Mouse (Mus musculus) limb, embryonic 14.5 days (tissue): ENCODE results near the gene Mt2. TPM values are rescaled to one million over a fixed set of nuclear protein-coding genes. Genes with fewer than 3 reads are reported as not detected.
A peak's percentile ranks its signal among the peaks of the same experiment; 100 is the strongest.

Experiments used
- ATAC-seq: fragments of 200-750 bp; cut with Nextera tagmentation; 2 replicates; pipeline ENCODE4 v1.8.0; 2017; ENCODE audit warnings: low read depth, moderate number of reproducible peaks, moderate TSS enrichment; ENCODE audit not compliant: low FRiP score
- DNase-seq: peaks from one replicate; pipeline ENCODE4 v3.0.0-alpha.2; 2015; ENCODE audit warnings: low spot score
- H3K27ac ChIP-seq: fragments of 300-500 bp; sonication (generic); replicated peaks from 2 replicates; pipeline ENCODE4 v1.5.1; 2014; ENCODE audit warnings: low read depth, mild to moderate bottlenecking, low read length, moderate library complexity, mixed read lengths
- H3K27me3 ChIP-seq: fragments of 300-500 bp; sonication (generic); 2 replicates; pipeline ENCODE4 v1.6.1; 2014; ENCODE audit warnings: low read length, mixed read lengths; ENCODE audit not compliant: control insufficient read depth, insufficient read depth
- H3K36me3 ChIP-seq: fragments of 300-500 bp; sonication (generic); 2 replicates; pipeline ENCODE4 v1.6.1; 2014; ENCODE audit warnings: mild to moderate bottlenecking, low read length, moderate library complexity, mixed read lengths; ENCODE audit not compliant: control insufficient read depth, insufficient read depth
- H3K4me1 ChIP-seq: fragments of 300-500 bp; sonication (generic); 2 replicates; pipeline ENCODE4 v1.6.1; 2014; ENCODE audit warnings: antibody characterized with exemption, low read length, mixed read lengths; ENCODE audit not compliant: control insufficient read depth, insufficient read depth
- H3K4me2 ChIP-seq: fragments of 300-500 bp; sonication (generic); replicated peaks from 2 replicates; pipeline ENCODE4 v1.6.1; 2014; ENCODE audit warnings: low read depth, mild to moderate bottlenecking, low read length, moderate library complexity; ENCODE audit not compliant: severe bottlenecking
- H3K4me3 ChIP-seq: fragments of 300-500 bp; sonication (generic); replicated peaks from 2 replicates; pipeline ENCODE4 v1.5.1; 2014; ENCODE audit warnings: low read length
- H3K9ac ChIP-seq: fragments of 300-500 bp; sonication (generic); 2 replicates; pipeline ENCODE4 v1.6.1; 2014; ENCODE audit warnings: mild to moderate bottlenecking, low read depth, low read length, moderate library complexity; ENCODE audit not compliant: severe bottlenecking
- H3K9me3 ChIP-seq: fragments of 300-500 bp; sonication (generic); 2 replicates; pipeline ENCODE4 v1.6.1; 2016; ENCODE audit warnings: low read length; ENCODE audit not compliant: control insufficient read depth
- POLR2A ChIP-seq: fragments of 200-500 bp; IDR thresholded peaks from 2 replicates; pipeline ENCODE4 v1.8.0; 2012; ENCODE audit warnings: inconsistent platforms, mild to moderate bottlenecking, moderate library complexity, borderline replicate concordance; ENCODE audit not compliant: insufficient read depth, insufficient read length; ENCODE audit errors: extremely low read depth
- WGBS: fragments of 180-500 bp; shearing (Covaris S2); extraction: QIAGEN DNeasy Blood & Tissue Kit; methylation state at CpG from one replicate; pipeline ENCODE4 v1.1.7; 2014; 5-methylcytosine and 5-hydroxymethylcytosine counted together
- polyA plus RNA-seq, 2 experiments: library from polyadenylated mRNA; depleted of rRNA in 1 of 2; stranded (reverse) in 1 of 2; unstranded in 1 of 2; fragments of >200 nt; fragmentation: Nextera tagmentation in 1 of 2; extraction: Ambion mirVana in 1 of 2; gene quantifications; 2 replicates each; pipeline versions ENCODE4 v1.2.1 to v1.2.3; 2012 to 2014

The Mt2 gene
- polyA plus RNA-seq, 2 experiments = 48.1 to 51.6 TPM

GRCm38 (mm10) chr8:94184357-94184843, 11.9 kb downstream of the Mt2 start:
- Histone ChIP-seq H3K27me3 (peaks cover 65% of the 10 kb centered on the region), H3K9me3 (no peaks in the 10 kb centered on the region), H3K9ac (no peak overlapping the region), H3K36me3 (no peaks in the 10 kb centered on the region), H3K27ac (no peak overlapping the region), H3K4me3 (no peak overlapping the region), H3K4me2 (no peak overlapping the region; the same call in 1 of the 2 replicates), H3K4me1 (peaks cover 21% of the 10 kb centered on the region)
- ATAC-seq = no peak
- TF ChIP-seq POLR2A = no peak
- WGBS = 9% methylated on average over 12 of the region's 12 CpGs
- DNase-seq = no peak

- no peak for TF ChIP-seq POLR2A
- ATAC-seq (no peak), DNase-seq (no peak)
- Histone ChIP-seq H3K27me3 (peaks cover 51% of the 10 kb centered on the region), H3K4me2 (no peak overlapping the region), H3K4me1 (peaks cover 20% of the 10 kb centered on the region), H3K9me3 (no peaks in the 10 kb centered on the region), H3K9ac (no peak overlapping the region), H3K27ac (no peak overlapping the region), H3K36me3 (no peaks in the 10 kb centered on the region), H3K4me3 (no peak overlapping the region)
- WGBS = 61% methylated on average over 6 of the region's 6 CpGs
Observed at GRCm38 (mm10) chr8:94185791-94186190, 13.3 kb downstream of the Mt2 start.

- Histone ChIP-seq H3K36me3 (no peaks in the 10 kb centered on the region), H3K4me2 (peak overlapping the region; percentile 25), H3K27ac (no peak overlapping the region), H3K4me3 (0 out of 2 replicates have a peak overlapping the region, but pooled peaks have one; percentile 8), H3K9me3 (no peaks in the 10 kb centered on the region), H3K9ac (no peak overlapping the region), H3K4me1 (peaks cover 20% of the 10 kb centered on the region), H3K27me3 (peaks cover 47% of the 10 kb centered on the region)
- 1% methylated on average over 15 of the region's 17 CpGs for WGBS
- ATAC-seq (peak; percentile 69), DNase-seq (peak; percentile 66)
- TF ChIP-seq POLR2A = no peak
Observed at GRCm38 (mm10) chr8:94186542-94186941, 14.1 kb downstream of the Mt2 start.

- DNase-seq = no peak
- ATAC-seq = no peak
- Histone ChIP-seq H3K9me3 (no peaks in the 10 kb centered on the region), H3K27me3 (peaks cover 38% of the 10 kb centered on the region), H3K4me3 (no peak overlapping the region), H3K36me3 (no peaks in the 10 kb centered on the region), H3K4me1 (peaks cover 20% of the 10 kb centered on the region), H3K4me2 (no peak overlapping the region), H3K9ac (no peak overlapping the region), H3K27ac (no peak overlapping the region)
- no peak for TF ChIP-seq POLR2A
- whole genome bisulfite sequencing = 34% methylated on average over 21 of the region's 21 CpGs
Observed at GRCm38 (mm10) chr8:94187290-94188002, 15.0 kb downstream of the Mt2 start.

GRCm38 (mm10) chr8:94189275-94190031, 17.0 kb downstream of the Mt2 start:
- ATAC-seq (no peak), DNase-seq (no peak)
- no peaks in the 10 kb centered on the region for H3K36me3 ChIP-seq
- H3K4me3 ChIP-seq = no peak overlapping the region
- no peak overlapping the region for H3K27ac ChIP-seq
- H3K4me1 ChIP-seq = peaks cover 6% of the 10 kb centered on the region; the same call in 1 of the 2 replicates
- no peak overlapping the region for H3K4me2 ChIP-seq
- no peak for TF ChIP-seq POLR2A
- H3K27me3 ChIP-seq = peaks cover 18% of the 10 kb centered on the region
- WGBS = 76% methylated on average over 13 of the region's 13 CpGs
- H3K9ac ChIP-seq = no peak overlapping the region
- no peaks in the 10 kb centered on the region for H3K9me3 ChIP-seq
